Mouse (Mus musculus) forebrain, embryonic 14.5 days (tissue): Measurements from ENCODE around the gene Prss44. TPM values are rescaled to one million over a fixed set of nuclear protein-coding genes. Genes with fewer than 3 reads are reported as not detected.

ENCODE experiments used
- ATAC-seq: fragments of 200-750 bp; cut with Nextera tagmentation; 2 replicates; pipeline ENCODE4 v1.8.0; 2017; ENCODE audit warnings: mild to moderate bottlenecking, moderate library complexity
- DNase-seq: peaks from one replicate; pipeline ENCODE4 v3.0.0-alpha.2; 2015; ENCODE audit warnings: low spot score
- H3K27ac ChIP-seq: fragments of 300-500 bp; sonication (generic); 2 replicates; pipeline ENCODE4 v1.5.1; 2014; ENCODE audit warnings: low read depth, mild to moderate bottlenecking, control low read depth, low read length, moderate library complexity
- H3K27me3 ChIP-seq: fragments of 300-500 bp; sonication (generic); replicated peaks from 2 replicates; pipeline ENCODE4 v1.6.1; 2014; ENCODE audit warnings: low read length, control low read depth, mixed read lengths; ENCODE audit not compliant: control insufficient read depth, insufficient read depth
- H3K36me3 ChIP-seq: fragments of 300-500 bp; sonication (generic); 2 replicates; pipeline ENCODE4 v1.6.1; 2014; ENCODE audit warnings: low read length, control low read depth; ENCODE audit not compliant: control insufficient read depth, insufficient read depth
- H3K4me1 ChIP-seq: fragments of 300-500 bp; sonication (generic); 2 replicates; pipeline ENCODE4 v1.6.1; 2014; ENCODE audit warnings: antibody characterized with exemption, low read length, control low read depth; ENCODE audit not compliant: control insufficient read depth, insufficient read depth
- H3K4me2 ChIP-seq: fragments of 300-500 bp; sonication (generic); 2 replicates; pipeline ENCODE4 v1.6.1; 2014; ENCODE audit warnings: mild to moderate bottlenecking, control low read depth, low read length
- H3K4me3 ChIP-seq: fragments of 300-500 bp; sonication (generic); 2 replicates; pipeline ENCODE4 v1.5.1; 2014; ENCODE audit warnings: low read depth, low read length, control low read depth
- H3K9ac ChIP-seq: fragments of 300-500 bp; sonication (generic); 2 replicates; pipeline ENCODE4 v1.6.1; 2014; ENCODE audit warnings: mild to moderate bottlenecking, low read length, control low read depth, moderate library complexity
- H3K9me3 ChIP-seq: fragments of 300-500 bp; sonication (generic); replicated peaks from 2 replicates; pipeline ENCODE4 v1.6.1; 2016; ENCODE audit warnings: low read length, control low read depth, mixed read lengths; ENCODE audit not compliant: control insufficient read depth
- WGBS: fragments of 180-500 bp; shearing (Covaris S2); extraction: QIAGEN DNeasy Blood & Tissue Kit; methylation state at CpG from one replicate; pipeline ENCODE4 v1.1.7; 2014; 5-methylcytosine and 5-hydroxymethylcytosine counted together
- polyA plus RNA-seq: library from polyadenylated mRNA; unstranded; fragments of >200 nt; fragmentation: Nextera tagmentation; extraction: Ambion mirVana; gene quantifications from 2 replicates; pipeline ENCODE4 v1.2.1, GENCODE M21; 2014

The Prss44 gene
- polyA plus RNA-seq = not detected in 2 replicates

- ATAC-seq = no peak
- Histone ChIP-seq H3K9me3 (no peaks in the 10 kb centered on the region), H3K36me3 (no peaks in the 10 kb centered on the region), H3K9ac (no peak within 1 kb of the TSS), H3K4me3 (no peak within 1 kb of the TSS), H3K4me1 (no peaks in the 10 kb centered on the region), H3K27ac (no peak within 1 kb of the TSS), H3K4me2 (no peak within 1 kb of the TSS), H3K27me3 (no peaks in the 10 kb centered on the region)
- DNase-seq = no peak
- 72% methylated on average over 18 of the region's 18 CpGs for WGBS
Measured at GRCm38 (mm10) chr9:110813789-110814188, at the start of gene Prss44. Gene Prss44, plus strand, starts transcription at chr9:110813994.

DNA sequence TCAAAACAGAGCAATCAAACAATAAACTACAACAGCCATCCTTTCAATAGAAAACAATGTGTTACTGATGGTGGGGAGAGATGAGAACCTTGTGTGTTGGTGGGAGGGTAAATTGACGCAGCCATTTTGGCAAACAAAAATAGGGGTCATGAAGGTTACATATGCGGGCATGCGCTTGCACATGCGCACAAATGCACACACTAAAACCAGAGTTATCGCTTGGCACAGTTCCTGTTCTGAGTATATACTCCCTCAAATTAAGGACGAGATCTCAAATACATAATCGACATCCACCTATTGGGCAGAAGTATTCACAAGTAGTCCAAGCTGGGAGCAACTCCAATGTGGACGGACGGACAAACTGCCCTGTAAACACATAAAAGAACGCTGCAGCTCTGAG, 41.5 kb upstream of the Prss44 start:
- no peak for ATAC-seq
- DNase-seq = no peak
- Histone ChIP-seq H3K9me3 (no peaks in the 10 kb centered on the region), H3K4me1 (no peaks in the 10 kb centered on the region), H3K9ac (no peak overlapping the region), H3K27ac (no peak overlapping the region), H3K4me3 (no peak overlapping the region), H3K4me2 (no peak overlapping the region), H3K36me3 (no peaks in the 10 kb centered on the region), H3K27me3 (no peaks in the 10 kb centered on the region)
- WGBS = 92% methylated on average over 10 of the region's 10 CpGs

GRCm38 (mm10) chr9:110774403-110775268, 39.2 kb upstream of the Prss44 start:
- H3K36me3 ChIP-seq = no peaks in the 10 kb centered on the region
- no peaks in the 10 kb centered on the region for H3K27me3 ChIP-seq
- H3K4me2 ChIP-seq = no peak overlapping the region
- H3K4me1 ChIP-seq = no peaks in the 10 kb centered on the region
- no peaks in the 10 kb centered on the region for H3K9me3 ChIP-seq
- ATAC-seq = no peak
- H3K9ac ChIP-seq = no peak overlapping the region
- H3K4me3 ChIP-seq = no peak overlapping the region
- DNase-seq = no peak
- 76% methylated on average over 15 of the region's 15 CpGs for WGBS
- no peak overlapping the region for H3K27ac ChIP-seq

DNA sequence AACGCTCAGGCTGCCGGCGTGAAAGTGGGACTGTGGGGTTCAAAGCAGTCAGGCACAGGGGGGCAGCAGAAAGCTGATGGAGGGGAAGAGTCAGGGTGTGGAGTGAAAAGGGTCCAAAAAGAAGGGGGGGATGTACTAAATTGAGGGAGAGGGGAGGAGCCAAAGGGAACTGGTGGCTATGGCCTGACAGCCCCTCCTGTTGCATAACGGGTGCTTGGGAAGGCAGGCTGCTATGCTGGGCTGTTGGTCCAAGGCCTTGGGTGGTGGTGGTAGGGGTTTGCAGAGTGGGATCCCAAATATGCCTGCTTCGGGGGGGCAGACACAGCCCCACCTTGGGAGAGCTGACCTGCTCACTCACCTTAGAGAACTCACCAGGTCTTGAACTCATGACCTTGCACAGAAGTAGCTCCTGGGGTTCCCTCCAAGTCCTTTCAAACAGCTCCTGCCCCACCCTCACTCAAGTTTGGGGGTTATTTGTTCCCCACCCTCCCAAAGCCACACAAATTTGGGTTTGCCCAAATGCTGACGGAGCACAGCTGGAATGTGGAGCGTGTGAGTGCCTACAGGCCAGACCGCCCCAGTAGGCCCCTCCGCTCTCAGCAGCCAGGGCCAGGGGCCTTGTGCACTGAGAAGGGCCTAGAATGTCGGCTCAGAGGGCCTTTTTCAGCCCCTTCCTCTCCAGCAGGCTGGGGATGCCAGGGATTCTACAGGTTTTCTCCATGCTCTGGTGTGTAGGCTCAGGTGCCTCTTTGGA, 38.3 kb upstream of the Prss44 start:
- Histone ChIP-seq H3K9ac (no peak overlapping the region), H3K4me3 (no peak overlapping the region), H3K4me2 (no peak overlapping the region), H3K36me3 (no peaks in the 10 kb centered on the region), H3K27ac (no peak overlapping the region), H3K4me1 (no peaks in the 10 kb centered on the region; the same call in 1 of the 2 replicates), H3K9me3 (no peaks in the 10 kb centered on the region), H3K27me3 (no peaks in the 10 kb centered on the region)
- DNase-seq (no peak), ATAC-seq (no peak)
- WGBS = 79% methylated on average over 10 of the region's 10 CpGs

- 70% methylated on average over 1 of the region's 1 CpGs for WGBS
- H3K27me3 ChIP-seq = 0 out of 2 replicates have a peak, but pooled peaks cover 5% of the 10 kb centered on the region
- H3K4me2 ChIP-seq = no peak overlapping the region
- H3K36me3 ChIP-seq = no peaks in the 10 kb centered on the region
- H3K9me3 ChIP-seq = no peaks in the 10 kb centered on the region
- no peak overlapping the region for H3K4me3 ChIP-seq
- ATAC-seq = no peak
- peaks cover 3% of the 10 kb centered on the region; the same call in 1 of the 2 replicates for H3K4me1 ChIP-seq
- DNase-seq = no peak
- H3K27ac ChIP-seq = no peak overlapping the region
- H3K9ac ChIP-seq = no peak overlapping the region
Measured at GRCm38 (mm10) chr9:110778100-110778499, 35.7 kb upstream of the Prss44 start.

GRCm38 (mm10) chr9:110778559-110778958, 35.2 kb upstream of the Prss44 start:
- H3K27ac ChIP-seq = no peak overlapping the region
- H3K4me1 ChIP-seq = peaks cover 3% of the 10 kb centered on the region; the same call in 1 of the 2 replicates
- no peaks in the 10 kb centered on the region for H3K36me3 ChIP-seq
- H3K27me3 ChIP-seq = 0 out of 2 replicates have a peak, but pooled peaks cover 5% of the 10 kb centered on the region
- H3K4me2 ChIP-seq = no peak overlapping the region
- H3K9me3 ChIP-seq = no peaks in the 10 kb centered on the region
- H3K4me3 ChIP-seq = no peak overlapping the region
- no peak for ATAC-seq
- no peak for DNase-seq
- no peak overlapping the region for H3K9ac ChIP-seq
- 84% methylated on average over 7 of the region's 7 CpGs for WGBS

DNA sequence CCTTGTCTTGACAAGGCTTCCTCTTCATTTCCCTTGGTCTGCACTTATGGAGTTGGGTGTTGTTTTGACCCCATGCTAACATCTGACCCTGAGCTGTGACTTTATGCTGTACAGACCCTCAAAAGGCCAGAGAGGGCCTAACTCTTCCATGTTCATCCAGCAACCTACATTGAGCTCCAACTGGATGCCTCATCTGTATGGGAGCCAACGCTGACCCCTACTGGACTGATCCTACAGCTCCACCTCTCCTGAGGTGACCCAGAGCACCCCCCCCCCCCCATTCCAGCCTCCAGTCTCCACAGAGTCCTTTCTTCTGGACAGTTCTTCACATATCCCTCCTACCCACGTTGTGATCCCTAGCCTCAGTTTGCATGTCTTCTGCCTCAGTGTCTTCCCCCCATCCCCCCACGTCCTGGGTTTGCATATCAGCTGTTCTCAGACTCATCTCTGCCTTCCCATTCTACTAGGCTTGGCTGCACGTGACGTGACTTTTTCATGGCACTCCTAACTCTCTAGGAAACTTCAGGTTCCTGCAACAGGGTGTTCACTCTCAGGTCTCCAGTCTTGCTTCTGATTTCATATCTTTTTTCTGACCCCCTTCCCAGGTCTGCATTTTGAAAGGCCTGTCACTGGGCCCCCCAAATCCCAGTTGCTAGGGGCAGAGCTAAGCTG, 34.4 kb upstream of the Prss44 start:
- no peaks in the 10 kb centered on the region for H3K9me3 ChIP-seq
- H3K4me1 ChIP-seq = peaks cover 3% of the 10 kb centered on the region; the same call in 1 of the 2 replicates
- no peak overlapping the region for H3K4me3 ChIP-seq
- no peak overlapping the region for H3K9ac ChIP-seq
- DNase-seq = no peak
- H3K4me2 ChIP-seq = no peak overlapping the region
- H3K27me3 ChIP-seq = 0 out of 2 replicates have a peak, but pooled peaks cover 5% of the 10 kb centered on the region
- ATAC-seq = no peak
- WGBS = 62% methylated on average over 5 of the region's 5 CpGs
- H3K27ac ChIP-seq = no peak overlapping the region
- H3K36me3 ChIP-seq = no peaks in the 10 kb centered on the region

- Histone ChIP-seq H3K9ac (peak overlapping the region; percentile 71), H3K27me3 (0 out of 2 replicates have a peak, but pooled peaks cover 5% of the 10 kb centered on the region), H3K4me1 (peaks cover 3% of the 10 kb centered on the region; the same call in 1 of the 2 replicates), H3K4me3 (peak overlapping the region; percentile 37), H3K27ac (peak overlapping the region; percentile 55; the same call in 1 of the 2 replicates), H3K9me3 (no peaks in the 10 kb centered on the region), H3K4me2 (peak overlapping the region; percentile 71), H3K36me3 (no peaks in the 10 kb centered on the region)
- WGBS = under 1% methylated on average over 37 of the region's 43 CpGs
- DNase-seq = peak; percentile 93
- peak; percentile 98 for ATAC-seq
Measured at GRCm38 (mm10) chr9:110781256-110781721, 32.5 kb upstream of the Prss44 start.
